In genomic region chrX:23015562-23015961, GRCm38 (mm10) we compare ENCODE assay signal across 19 mouse cellular contexts.
DNase-seq lines count a peak whose midpoint lies in the region; ATAC-seq and TF ChIP-seq lines count a peak whose summit lies in the region.
"Had no signal": no experiment of that assay in that cellular context is flagged by ENCODE, and none has a peak within 500 bp of the region (broad histone marks: within the 10 kb centered on the region; RNA-seq: fewer than 3 reads in every experiment).

No protein-coding gene starts in this region.

- peak; percentile 46 for DNase-seq in embryonic facial prominence, embryonic 14.5 days (ENCODE audit: low spot score)
- no peak for DNase-seq in embryonic facial prominence, embryonic 10.5 days (ENCODE audit: low spot score)
- DNase-seq in left cerebral cortex, postnatal 10 days (ENCODE audit: extremely low spot score in 1 of 2, low spot score in 2 of 2), result peak; percentile 9 to 12
- DNase-seq in left cerebral cortex, adult 8-10 months (ENCODE audit: low spot score in 2 of 2), result no peak
- peak; percentile 28 for DNase-seq in Muller cell, postnatal 12 days (ENCODE audit: inconsistent ontology term)
- peak; percentile 64 for DNase-seq in forebrain, postnatal 0 days
- DNase-seq in heart, adult 11 months, result no peak
- DNase-seq: cerebellum, adult 11 months; heart, postnatal 4 days; kidney, adult 11 months; kidney, postnatal 36 days; lung, adult 2 months; thymus, adult 18-20 months had no signal

- H3K27me3 ChIP-seq in embryonic facial prominence, embryonic 14.5 days (replicated peaks; ENCODE audit: control insufficient read depth, insufficient read depth, low read length), result no peaks in the 10 kb centered on the region
- H3K27me3 ChIP-seq in embryonic facial prominence, embryonic 10.5 days (replicated peaks; ENCODE audit: low read depth, poor library complexity, severe bottlenecking), result no peaks in the 10 kb centered on the region
- H3K27me3 ChIP-seq in forebrain, postnatal 0 days (ENCODE audit: insufficient read depth, low read length), result no peaks in the 10 kb centered on the region
- H3K27me3 ChIP-seq: CH12.LX; embryonic facial prominence, embryonic 15.5 days; heart, embryonic 12.5 days had no signal

- peak; percentile 55; the same call in 1 of the 2 replicates for ATAC-seq in embryonic facial prominence, embryonic 14.5 days (ENCODE audit: low read depth)
- ATAC-seq in forebrain, postnatal 0 days, result peak; percentile 85
- ATAC-seq in megakaryocyte progenitor cell, adult 5-6 weeks (replicated peaks; ENCODE audit: poor library complexity), result no peak
- ATAC-seq: activated CD4-positive, CD25-positive, alpha-beta regulatory T cell, adult 4 months had no signal

- H3K36me3 ChIP-seq in embryonic facial prominence, embryonic 14.5 days (ENCODE audit: control insufficient read depth, insufficient read depth, low read length), result no peaks in the 10 kb centered on the region
- H3K36me3 ChIP-seq in embryonic facial prominence, embryonic 10.5 days (replicated peaks), result no peaks in the 10 kb centered on the region
- H3K36me3 ChIP-seq in forebrain, postnatal 0 days (ENCODE audit: insufficient read depth), result no peaks in the 10 kb centered on the region
- H3K36me3 ChIP-seq: embryonic facial prominence, embryonic 15.5 days; heart, embryonic 12.5 days had no signal

- no peaks in the 10 kb centered on the region for H3K9me3 ChIP-seq in embryonic facial prominence, embryonic 14.5 days (ENCODE audit: control insufficient read depth, low read length)
- no peaks in the 10 kb centered on the region for H3K9me3 ChIP-seq in embryonic facial prominence, embryonic 10.5 days
- no peaks in the 10 kb centered on the region for H3K9me3 ChIP-seq in forebrain, postnatal 0 days (ENCODE audit: low read length)
- H3K9me3 ChIP-seq: embryonic facial prominence, embryonic 15.5 days; heart, embryonic 12.5 days had no signal

- no peak overlapping the region for H3K4me3 ChIP-seq in embryonic facial prominence, embryonic 14.5 days (ENCODE audit: low read depth, low read length)
- H3K4me3 ChIP-seq in embryonic facial prominence, embryonic 10.5 days, result no peak overlapping the region
- no peak overlapping the region for H3K4me3 ChIP-seq in forebrain, postnatal 0 days (ENCODE audit: low read depth, low read length)
- H3K4me3 ChIP-seq: embryonic facial prominence, embryonic 15.5 days; heart, embryonic 12.5 days; left cerebral cortex, adult 2 months had no signal

- no peak overlapping the region for H3K27ac ChIP-seq in embryonic facial prominence, embryonic 14.5 days (replicated peaks; ENCODE audit: low read depth, low read length)
- H3K27ac ChIP-seq in embryonic facial prominence, embryonic 10.5 days (replicated peaks), result no peak overlapping the region
- H3K27ac ChIP-seq in forebrain, postnatal 0 days (ENCODE audit: low read depth, low read length), result no peak overlapping the region
- H3K27ac ChIP-seq: embryonic facial prominence, embryonic 15.5 days; left cerebral cortex, adult 2 months had no signal

- WGBS in embryonic facial prominence, embryonic 14.5 days, result 50% methylated on average over 1 of the region's 1 CpGs
- 68% methylated on average over 1 of the region's 1 CpGs for WGBS in embryonic facial prominence, embryonic 10.5 days
- 39% methylated on average over 1 of the region's 1 CpGs for WGBS in forebrain, postnatal 0 days

- H3K4me1 ChIP-seq in embryonic facial prominence, embryonic 14.5 days (ENCODE audit: control insufficient read depth, insufficient read depth, low read length), result no peaks in the 10 kb centered on the region
- no peaks in the 10 kb centered on the region for H3K4me1 ChIP-seq in embryonic facial prominence, embryonic 10.5 days
- H3K4me1 ChIP-seq in forebrain, postnatal 0 days (ENCODE audit: insufficient read depth), result no peaks in the 10 kb centered on the region
- H3K4me1 ChIP-seq: embryonic facial prominence, embryonic 15.5 days; heart, embryonic 12.5 days had no signal

- no peak for TF ChIP-seq CTCF in forebrain, postnatal 0 days (IDR thresholded peaks at IDR 0.05; ENCODE audit: low read depth)

- H3K9ac ChIP-seq in embryonic facial prominence, embryonic 14.5 days (ENCODE audit: low read depth, low read length), result no peak overlapping the region
- no peak overlapping the region for H3K9ac ChIP-seq in forebrain, postnatal 0 days
- H3K9ac ChIP-seq: embryonic facial prominence, embryonic 15.5 days; heart, embryonic 12.5 days had no signal

- H3K4me2 ChIP-seq in embryonic facial prominence, embryonic 14.5 days (ENCODE audit: low read depth, low read length), result no peak overlapping the region
- no peak overlapping the region for H3K4me2 ChIP-seq in forebrain, postnatal 0 days (ENCODE audit: low read depth)
- H3K4me2 ChIP-seq: embryonic facial prominence, embryonic 15.5 days; heart, embryonic 12.5 days had no signal

- intact Hi-C loops in left cerebral cortex, postnatal 10 days (cut with DNase I), result no loop called here

Comparison
In these comparisons a context has a peak if more than half of its experiments do, and no peak if none do; other contexts are left out.
1. DNase-seq: peak in embryonic facial prominence, embryonic 14.5 days (single experiment), left cerebral cortex, postnatal 10 days (2 of 2), Muller cell, postnatal 12 days (single experiment) and forebrain, postnatal 0 days (single experiment); none in embryonic facial prominence, embryonic 10.5 days (single experiment), left cerebral cortex, adult 8-10 months (0 of 2) and heart, adult 11 months (single experiment).